Mouse (Mus musculus): Measurements from ENCODE around the gene Atg7. TPM values are rescaled to one million over a fixed set of nuclear protein-coding genes. Genes with fewer than 3 reads are reported as not detected.

The Atg7 gene
- total and polyA plus RNA-seq, 3 experiments, result 11.1 to 15.7 (median 14.8) TPM

- dilution Hi-C loops (cut with MboI; ENCODE audit: extremely low pct_ligation_motif_present, extremely low pct_unique_long_range_greater_than_20kb, low sequenced_read_pairs) (no loop called here), in situ Hi-C loops (cut with MboI; ENCODE audit: low pct_ligation_motif_present, low pct_unique_long_range_greater_than_20kb, low sequenced_read_pairs) (no loop called here)
- no peak overlapping the region for H3K27ac ChIP-seq (ENCODE audit: insufficient read depth, low read depth)
- H3K4me1 ChIP-seq (ENCODE audit: control insufficient read depth in 1 of 2, insufficient read depth in 2 of 2), result peaks cover 13 to 26% of the 10 kb centered on the region in 2 experiments
- no peaks in the 10 kb centered on the region for H3K27me3 ChIP-seq (replicated peaks)
- H3K4me2 ChIP-seq (ENCODE audit: insufficient read depth, low read depth, poor library complexity, severe bottlenecking), result no peak overlapping the region
- DNase-seq (ENCODE audit: extremely low read depth), result no peak
- H3K9me3 ChIP-seq (replicated peaks; ENCODE audit: low read length), result peaks cover 3% of the 10 kb centered on the region
- H3K9ac ChIP-seq (ENCODE audit: insufficient read depth, low read depth), result no peak overlapping the region
- H3K4me3 ChIP-seq (replicated peaks in 1 of 3; ENCODE audit: low read depth in 2 of 3, low read length in 2 of 3, poor library complexity in 1 of 3), result no peak overlapping the region
- H3K79me2 ChIP-seq (replicated peaks; ENCODE audit: control insufficient read depth, extremely low read depth, insufficient read depth, poor library complexity, severe bottlenecking), result no peaks in the 10 kb centered on the region
- peaks cover 6 to 27% of the 10 kb centered on the region in 2 experiments for H3K36me3 ChIP-seq (replicated peaks in 1 of 2; ENCODE audit: control insufficient read depth in 1 of 2, insufficient read depth in 1 of 2, low read length in 1 of 2)
- no peak for TF ChIP-seq IRF4 (IDR thresholded peaks at IDR 0.05; ENCODE audit: low read depth, low read length)
- TF ChIP-seq CHD2 (IDR thresholded peaks at IDR 0.05; ENCODE audit: low read length), result no peak
- TF ChIP-seq E2F4 (IDR thresholded peaks at IDR 0.05; ENCODE audit: insufficient replicate concordance, low read depth, low read length), result no peak
- no peak for TF ChIP-seq KAT2A (IDR thresholded peaks at IDR 0.05; ENCODE audit: insufficient replicate concordance, low read length)
- no peak for TF ChIP-seq JUN (IDR thresholded peaks at IDR 0.05; ENCODE audit: insufficient read depth, low read depth, low read length)
- no peak for TF ChIP-seq MYC (IDR thresholded peaks at IDR 0.05; ENCODE audit: low read depth, low read length)
- TF ChIP-seq ZNF384 (IDR thresholded peaks at IDR 0.05; ENCODE audit: low read depth, low read length), result no peak
- TF ChIP-seq UBTF (IDR thresholded peaks at IDR 0.05; ENCODE audit: low read depth, low read length), result no peak
- TF ChIP-seq ELF1 (IDR thresholded peaks at IDR 0.05; ENCODE audit: low read depth, low read length), result no peak
- no peak for TF ChIP-seq ETS1 (conservative IDR thresholded peaks at IDR 0.05; ENCODE audit: low read depth, low read length)
- no peak for TF ChIP-seq SMC3 (IDR thresholded peaks at IDR 0.05; ENCODE audit: low read depth, low read length)
- TF ChIP-seq POLR2A (IDR thresholded peaks at IDR 0.05; ENCODE audit: low read depth, low read length), result no peak
- no peak for TF ChIP-seq RCOR1 (conservative IDR thresholded peaks at IDR 0.05; ENCODE audit: low read depth, low read length)
- TF ChIP-seq MAX (IDR thresholded peaks at IDR 0.05; ENCODE audit: low read length), result no peak
- TF ChIP-seq MAFK (IDR thresholded peaks at IDR 0.05; ENCODE audit: insufficient replicate concordance, low read length), result no peak
Observed at GRCm38 (mm10) chr6:114738760-114739112, 95.8 kb downstream of the Atg7 start.

GRCm38 (mm10) chr6:114742209-114743003 lies 99.5 kb downstream of the Atg7 start:
- H3K27me3 ChIP-seq (replicated peaks), result no peaks in the 10 kb centered on the region
- dilution Hi-C loops (cut with MboI; ENCODE audit: extremely low pct_ligation_motif_present, extremely low pct_unique_long_range_greater_than_20kb, low sequenced_read_pairs) (no loop called here), in situ Hi-C loops (cut with MboI; ENCODE audit: low pct_ligation_motif_present, low pct_unique_long_range_greater_than_20kb, low sequenced_read_pairs) (no loop called here)
- TF ChIP-seq ELF1 (IDR thresholded peaks at IDR 0.05; ENCODE audit: low read depth, low read length) (peak; percentile 69), HCFC1 (IDR thresholded peaks at IDR 0.05; ENCODE audit: low read depth, low read length) (peak; percentile 28), IRF4 (IDR thresholded peaks at IDR 0.05; ENCODE audit: low read depth, low read length) (peak; percentile 72; the same call in 1 of the 2 replicates), POLR2A (IDR thresholded peaks at IDR 0.05; ENCODE audit: low read depth, low read length) (peak; percentile 18; the same call in 1 of the 2 replicates), UBTF (IDR thresholded peaks at IDR 0.05; ENCODE audit: low read depth, low read length) (peak; percentile 73; the same call in 1 of the 2 replicates), E2F4 (IDR thresholded peaks at IDR 0.05; ENCODE audit: insufficient replicate concordance, low read depth, low read length) (no peak), EP300 (IDR thresholded peaks at IDR 0.05; ENCODE audit: low read length) (peak; percentile 61), MAX (IDR thresholded peaks at IDR 0.05; ENCODE audit: low read length) (peak; percentile 54), CHD2 (IDR thresholded peaks at IDR 0.05; ENCODE audit: low read length) (no peak), PAX5 (IDR thresholded peaks at IDR 0.05; ENCODE audit: low read length) (no peak), TCF12 (IDR thresholded peaks at IDR 0.05; ENCODE audit: low read depth, low read length) (peak; percentile 67), SIN3A (IDR thresholded peaks at IDR 0.05; ENCODE audit: low read length) (0 out of 2 replicates have a peak, but pooled peaks have one; percentile 44), MYC (IDR thresholded peaks at IDR 0.05; ENCODE audit: low read depth, low read length) (0 out of 2 replicates have a peak, but pooled peaks have one; percentile 26)
- no peak overlapping the region for H3K4me3 ChIP-seq (replicated peaks in 1 of 3; ENCODE audit: low read depth in 2 of 3, low read length in 2 of 3, poor library complexity in 1 of 3)
- H3K9ac ChIP-seq (ENCODE audit: insufficient read depth, low read depth), result peak overlapping the region; percentile 10; the same call in 1 of the 2 replicates
- H3K4me2 ChIP-seq (ENCODE audit: insufficient read depth, low read depth, poor library complexity, severe bottlenecking), result peak overlapping the region; percentile 31; the same call in 1 of the 2 replicates
- H3K4me1 ChIP-seq (ENCODE audit: control insufficient read depth in 1 of 2, insufficient read depth in 2 of 2), result peaks cover 14 to 44% of the 10 kb centered on the region in 2 experiments
- peak; percentile 52 for DNase-seq (ENCODE audit: extremely low read depth)
- no peaks in the 10 kb centered on the region for H3K9me3 ChIP-seq (replicated peaks; ENCODE audit: low read length)
- no peaks in the 10 kb centered on the region for H3K79me2 ChIP-seq (replicated peaks; ENCODE audit: control insufficient read depth, extremely low read depth, insufficient read depth, poor library complexity, severe bottlenecking)
- peak overlapping the region; percentile 36 for H3K27ac ChIP-seq (ENCODE audit: insufficient read depth, low read depth)
- peaks cover 3 to 13% of the 10 kb centered on the region in 2 experiments for H3K36me3 ChIP-seq (replicated peaks in 1 of 2; ENCODE audit: control insufficient read depth in 1 of 2, insufficient read depth in 1 of 2, low read length in 1 of 2)
